33 mouse cellular contexts compared by ENCODE assay signal in genomic region chr14:58446776-58447354, GRCm38 (mm10).
DNase-seq lines count a peak whose midpoint lies in the region; ATAC-seq lines count a peak whose summit lies in the region.
"Had no signal": no experiment of that assay in that cellular context is flagged by ENCODE, and none has a peak within 500 bp of the region (broad histone marks: within the 10 kb centered on the region; RNA-seq: fewer than 3 reads in every experiment).

No protein-coding gene starts in this region.

- WGBS in midbrain, embryonic 13.5 days = 88% methylated on average over 5 of the region's 5 CpGs
- WGBS in midbrain, embryonic 10.5 days = 91% methylated on average over 5 of the region's 5 CpGs
- 78% methylated on average over 5 of the region's 5 CpGs for whole genome bisulfite sequencing in hindbrain, embryonic 16.5 days

- ATAC-seq in cerebellum, adult (ENCODE audit: insufficient number of reproducible peaks, low FRiP score, low TSS enrichment) = peak; percentile 45; the same call in 1 of the 2 replicates
- peak; percentile 53; the same call in 1 of the 2 replicates for ATAC-seq in midbrain, embryonic 13.5 days
- no peak for ATAC-seq in hindbrain, embryonic 16.5 days
- ATAC-seq: forebrain, embryonic 16.5 days; intestine, embryonic 16.5 days; lung, postnatal 0 days had no signal

- H3K4me3 ChIP-seq in midbrain, embryonic 13.5 days (replicated peaks) = no peak overlapping the region
- no peak overlapping the region for H3K4me3 ChIP-seq in midbrain, embryonic 10.5 days
- H3K4me3 ChIP-seq in hindbrain, embryonic 16.5 days (ENCODE audit: low read length) = no peak overlapping the region
- H3K4me3 ChIP-seq: embryonic facial prominence, embryonic 13.5 days; forebrain, embryonic 10.5 days; heart, embryonic 10.5 days; heart, embryonic 15.5 days; hindbrain, embryonic 12.5 days; limb, embryonic 15.5 days; liver, embryonic 13.5 days; megakaryocyte, embryonic 14.5 days had no signal

- H3K9ac ChIP-seq in midbrain, embryonic 13.5 days (replicated peaks) = no peak overlapping the region
- H3K9ac ChIP-seq in hindbrain, embryonic 16.5 days (ENCODE audit: low read depth, low read length) = no peak overlapping the region
- H3K9ac ChIP-seq: embryonic facial prominence, embryonic 13.5 days; heart, embryonic 15.5 days; hindbrain, embryonic 12.5 days; limb, embryonic 15.5 days; liver, embryonic 13.5 days had no signal

- no peak overlapping the region for H3K4me2 ChIP-seq in midbrain, embryonic 13.5 days (replicated peaks)
- H3K4me2 ChIP-seq in hindbrain, embryonic 16.5 days (ENCODE audit: low read length) = no peak overlapping the region
- H3K4me2 ChIP-seq: embryonic facial prominence, embryonic 13.5 days; heart, embryonic 15.5 days; hindbrain, embryonic 12.5 days; limb, embryonic 15.5 days; liver, embryonic 13.5 days had no signal

- H3K36me3 ChIP-seq in midbrain, embryonic 13.5 days = no peaks in the 10 kb centered on the region
- H3K36me3 ChIP-seq in midbrain, embryonic 10.5 days = no peaks in the 10 kb centered on the region
- H3K36me3 ChIP-seq in hindbrain, embryonic 16.5 days (ENCODE audit: control insufficient read depth, insufficient read depth, low read length) = no peaks in the 10 kb centered on the region
- H3K36me3 ChIP-seq: embryonic facial prominence, embryonic 13.5 days; forebrain, embryonic 10.5 days; G1E; heart, embryonic 10.5 days; heart, embryonic 15.5 days; hindbrain, embryonic 12.5 days; limb, embryonic 15.5 days; liver, embryonic 13.5 days had no signal

- no peak for DNase-seq in cerebellum, postnatal 36 days
- no peak for DNase-seq in midbrain, embryonic 10.5 days (ENCODE audit: low spot score)
- peak; percentile 4 for DNase-seq in cerebellum, adult 8-10 months
- DNase-seq in retina, embryonic 14.5 days (ENCODE audit: low spot score) = peak; percentile 53
- DNase-seq in testis, postnatal 10 days (ENCODE audit: low spot score) = no peak
- DNase-seq: adrenal gland, adult 8-10 months; gastrocnemius, postnatal 10 days; heart, postnatal 36 days; kidney, adult 8-10 months; kidney, postnatal 10 days; layer of hippocampus, postnatal 36 days; left cerebral cortex, postnatal 4 days; liver, embryonic 13.5 days; lung, adult 18-20 months; lung, postnatal 4 days; right cerebral cortex, postnatal 4 days; thymus, adult 2 months; thymus, postnatal 36 days had no signal

- H3K27me3 ChIP-seq in midbrain, embryonic 13.5 days = no peaks in the 10 kb centered on the region
- H3K27me3 ChIP-seq in midbrain, embryonic 10.5 days (ENCODE audit: low read depth, poor library complexity, severe bottlenecking) = no peaks in the 10 kb centered on the region
- no peaks in the 10 kb centered on the region for H3K27me3 ChIP-seq in hindbrain, embryonic 16.5 days (replicated peaks; ENCODE audit: control insufficient read depth, insufficient read depth, low read length)
- H3K27me3 ChIP-seq: embryonic facial prominence, embryonic 13.5 days; heart, embryonic 15.5 days; hindbrain, embryonic 12.5 days; limb, embryonic 15.5 days; liver, embryonic 13.5 days; megakaryocyte, embryonic 14.5 days had no signal

- H3K9me3 ChIP-seq in midbrain, embryonic 13.5 days = no peaks in the 10 kb centered on the region
- H3K9me3 ChIP-seq in midbrain, embryonic 10.5 days (replicated peaks) = no peaks in the 10 kb centered on the region
- H3K9me3 ChIP-seq in hindbrain, embryonic 16.5 days (ENCODE audit: control insufficient read depth, low read length) = no peaks in the 10 kb centered on the region
- H3K9me3 ChIP-seq: embryonic facial prominence, embryonic 13.5 days; forebrain, embryonic 10.5 days; heart, embryonic 10.5 days; heart, embryonic 15.5 days; hindbrain, embryonic 12.5 days; limb, embryonic 15.5 days; liver, embryonic 13.5 days had no signal

- no peaks in the 10 kb centered on the region for H3K4me1 ChIP-seq in midbrain, embryonic 13.5 days (replicated peaks)
- H3K4me1 ChIP-seq in midbrain, embryonic 10.5 days = no peaks in the 10 kb centered on the region
- H3K4me1 ChIP-seq in hindbrain, embryonic 16.5 days (ENCODE audit: control insufficient read depth, insufficient read depth, low read depth, low read length) = no peaks in the 10 kb centered on the region
- H3K4me1 ChIP-seq: embryonic facial prominence, embryonic 13.5 days; forebrain, embryonic 10.5 days; heart, embryonic 10.5 days; heart, embryonic 15.5 days; hindbrain, embryonic 12.5 days; limb, embryonic 15.5 days; liver, embryonic 13.5 days had no signal

- H3K27ac ChIP-seq in midbrain, embryonic 13.5 days = no peak overlapping the region
- no peak overlapping the region for H3K27ac ChIP-seq in midbrain, embryonic 10.5 days (replicated peaks)
- no peak overlapping the region for H3K27ac ChIP-seq in hindbrain, embryonic 16.5 days (ENCODE audit: low read depth, low read length)
- H3K27ac ChIP-seq: embryonic facial prominence, embryonic 13.5 days; forebrain, embryonic 10.5 days; heart, embryonic 10.5 days; heart, embryonic 15.5 days; hindbrain, embryonic 12.5 days; limb, embryonic 15.5 days; liver, embryonic 13.5 days; stomach, postnatal 0 days had no signal

Comparison
In these comparisons a context has a peak if more than half of its experiments do, and no peak if none do; other contexts are left out.
1. DNase-seq: peak in cerebellum, adult 8-10 months (single experiment) and retina, embryonic 14.5 days (single experiment); none in cerebellum, postnatal 36 days (0 of 2), midbrain, embryonic 10.5 days (single experiment) and testis, postnatal 10 days (single experiment).